Mouse (Mus musculus): ENCODE data around the gene Plxna2.

Plxna2 gene

GRCm38 (mm10) chr1:194617918-194618317, at the start of gene Plxna2:
TSS of gene Plxna2 (plus strand) at chr1:194618218.
- DNase-seq: no peak

GRCm38 (mm10) chr1:194573870-194574269, 44.1 kb upstream of the Plxna2 start:
- DNase-seq: peak in 1 of 2 experiments; percentile 25

GRCm38 (mm10) chr1:194578270-194578669, 39.7 kb upstream of the Plxna2 start:
- DNase-seq: peak; percentile 95 to 97

- peak in 1 of 2 experiments; percentile 6 for DNase-seq
These were observed 37.5 kb upstream of the Plxna2 start for GRCm38 (mm10) chr1:194580539-194580938.

GRCm38 (mm10) chr1:194586670-194587069, 31.3 kb upstream of the Plxna2 start:
- peak; percentile 88 to 93 for DNase-seq

GRCm38 (mm10) chr1:194587532-194587931, 30.5 kb upstream of the Plxna2 start:
- DNase-seq: peak; percentile 88 to 93

- DNase-seq: peak; percentile 43 to 54
These were observed 29.9 kb upstream of the Plxna2 start for GRCm38 (mm10) chr1:194587956-194588668.

- peak; percentile 89 to 91 for DNase-seq
These were observed 29.1 kb upstream of the Plxna2 start for GRCm38 (mm10) chr1:194588711-194589451.

- DNase-seq: no peak
These were observed 24.9 kb upstream of the Plxna2 start for GRCm38 (mm10) chr1:194593155-194593554.

- DNase-seq: peak; percentile 45 to 58
These were observed 10.4 kb upstream of the Plxna2 start for GRCm38 (mm10) chr1:194607406-194608261.

GRCm38 (mm10) chr1:194610516-194610915, 7.5 kb upstream of the Plxna2 start:
- DNase-seq: peak; percentile 12 to 24

- DNase-seq: no peak
These were observed 5.4 kb upstream of the Plxna2 start for GRCm38 (mm10) chr1:194612628-194613027.

- peak; percentile 82 to 90 for DNase-seq
These were observed 4.7 kb upstream of the Plxna2 start for GRCm38 (mm10) chr1:194613271-194613834.

- peak; percentile 78 to 86 for DNase-seq
These were observed 3.8 kb upstream of the Plxna2 start for GRCm38 (mm10) chr1:194613923-194614830.

GRCm38 (mm10) chr1:194616136-194616535, 1.9 kb upstream of the Plxna2 start:
- no peak for DNase-seq

- peak; percentile 96 to 98 for DNase-seq
These were observed 858 bp downstream of the Plxna2 start for GRCm38 (mm10) chr1:194618841-194619311.

GRCm38 (mm10) chr1:194619353-194620244, 1.6 kb downstream of the Plxna2 start:
- peak; percentile 94 to 96 for DNase-seq

GRCm38 (mm10) chr1:194620245-194620991, 2.4 kb downstream of the Plxna2 start:
- peak; percentile 79 to 80 for DNase-seq

GRCm38 (mm10) chr1:194622174-194622573, 4.2 kb downstream of the Plxna2 start:
- DNase-seq: no peak

- no peak for DNase-seq
These were observed 4.7 kb downstream of the Plxna2 start for GRCm38 (mm10) chr1:194622677-194623076.

Measured in cerebellum, postnatal 10 days (tissue).